Mouse (Mus musculus): Measurements from ENCODE around the gene Snca.

DNA sequence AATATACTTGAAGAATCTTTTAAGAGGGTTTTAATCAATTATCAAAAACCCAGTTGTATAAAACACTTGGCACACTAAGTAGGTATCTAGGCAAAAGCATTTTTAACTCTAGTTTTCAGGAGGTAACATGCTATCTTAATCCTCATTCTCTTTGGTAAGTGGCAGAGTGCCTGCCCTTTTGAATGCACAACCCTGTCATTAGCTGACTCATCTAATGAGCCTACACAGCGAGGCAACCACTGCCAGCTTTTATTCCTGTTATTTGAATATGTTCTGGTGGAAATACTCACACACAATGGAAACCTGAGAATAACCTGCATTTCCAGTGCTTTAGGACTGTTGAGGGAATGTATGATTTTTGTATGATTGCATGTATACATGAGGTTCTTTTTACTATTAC lies 89.9 kb downstream of the Snca start:
- TF ChIP-seq CTCF (IDR thresholded peaks at IDR 0.05; ENCODE audit: low read depth) (no peak), EP300 (IDR thresholded peaks at IDR 0.05; ENCODE audit: low read depth) (no peak)

All from heart, postnatal 0 days (tissue).